Mouse (Mus musculus) heart, adult 2 months (tissue): ENCODE results near the gene Islr.

ENCODE experiments used
- EP300 ChIP-seq: fragments of 200-500 bp; IDR thresholded peaks from 2 replicates; pipeline ENCODE4 v1.6.1; 2011; ENCODE audit warnings: low read depth, low read length, control low read depth; ENCODE audit not compliant: insufficient read depth
- POLR2A ChIP-seq: fragments of 200-500 bp; IDR thresholded peaks from 2 replicates; pipeline ENCODE4 v1.6.1; 2011; ENCODE audit warnings: mild to moderate bottlenecking, low read depth, low read length, control low read depth; ENCODE audit not compliant: insufficient read depth

DNA sequence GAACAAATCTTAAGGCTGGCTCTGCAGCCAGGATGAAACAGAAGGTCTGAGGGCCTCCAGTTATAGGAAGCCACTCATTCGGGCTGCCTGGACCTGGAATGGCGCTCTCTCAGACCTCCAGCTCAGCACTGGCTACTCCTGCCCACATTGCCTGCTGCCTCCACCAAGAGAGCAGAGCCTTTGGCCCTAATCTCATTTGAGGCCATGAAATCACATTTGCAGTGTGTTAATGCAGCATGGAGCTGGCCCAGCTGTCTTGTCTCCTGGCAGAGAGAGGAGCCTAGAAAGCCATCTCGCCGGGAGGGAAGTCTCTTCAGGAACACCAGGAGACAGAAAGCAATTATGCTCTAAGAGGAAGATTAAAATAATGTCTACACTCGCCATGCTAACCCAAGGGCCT, 96.6 kb downstream of the Islr start:
- TF ChIP-seq POLR2A (no peak), EP300 (no peak)
